Mouse (Mus musculus): ENCODE measurements around the gene App.

DNA sequence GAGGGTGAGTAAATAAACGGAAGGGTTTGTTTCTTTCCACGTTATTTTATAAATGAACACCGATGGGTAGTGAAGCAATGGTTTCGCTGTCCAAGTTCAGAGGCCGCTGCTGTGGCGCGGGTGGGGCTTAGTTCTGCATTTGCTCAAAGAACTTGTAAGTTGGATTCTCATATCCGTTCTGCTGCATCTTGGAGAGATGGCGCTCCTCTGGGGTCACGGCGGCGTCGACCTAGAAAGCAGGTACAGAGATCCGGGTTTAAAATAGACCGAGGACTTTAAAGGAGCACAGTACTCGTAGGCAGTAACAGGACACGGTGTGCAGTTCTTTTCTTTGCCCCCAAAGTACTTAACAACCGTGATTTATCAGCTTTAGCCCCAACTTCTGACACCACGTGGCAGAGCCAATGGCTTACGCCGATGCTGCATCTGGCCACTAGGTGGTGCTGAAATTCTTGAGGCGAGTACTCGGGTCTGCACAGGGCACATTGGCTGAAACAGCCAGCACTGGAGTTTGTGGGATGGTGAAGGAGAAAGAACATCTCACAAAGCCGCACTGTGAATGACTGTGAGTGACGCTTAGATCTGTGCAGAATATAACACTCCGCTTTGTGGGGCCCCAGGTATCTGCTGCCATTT lies 218.2 kb downstream of the App start:
- TF ChIP-seq EP300 (IDR thresholded peaks at IDR 0.05; ENCODE audit: low read depth) (no peak), CTCF (IDR thresholded peaks at IDR 0.05; ENCODE audit: low read depth) (peak; percentile 90)
